Mouse (Mus musculus): ENCODE data around the gene Cyp2d10.
A peak's percentile ranks its signal among the peaks of the same experiment; 100 is the strongest.
"Not testable (repeated sequence)": the region's sequence is repeated elsewhere in the genome, so short reads cannot be mapped to it uniquely, and the experiment has no call there.

Gene Cyp2d10

DNA sequence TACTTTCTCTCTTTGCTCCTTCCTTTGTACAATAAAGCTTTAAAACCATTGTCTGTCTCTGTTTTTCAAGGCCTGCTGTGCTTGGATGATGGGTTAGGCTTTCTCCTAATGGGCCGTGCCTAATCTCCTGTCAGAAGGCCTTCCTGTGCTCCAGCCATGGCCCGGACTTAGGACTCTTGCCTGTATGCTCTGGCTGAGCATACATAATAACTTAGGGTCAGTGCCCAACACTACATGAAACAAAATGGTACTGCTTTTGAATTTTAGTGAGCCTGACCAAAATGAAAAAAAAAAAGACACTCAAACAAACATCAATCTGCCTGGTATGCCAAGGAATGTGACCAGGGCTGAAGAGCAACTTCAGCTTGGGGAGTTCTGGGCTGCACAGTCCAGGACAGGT is 5.5 kb downstream of the Cyp2d10 start:
- no peak for DNase-seq (ENCODE audit: low read depth, low spot score)

DNA sequence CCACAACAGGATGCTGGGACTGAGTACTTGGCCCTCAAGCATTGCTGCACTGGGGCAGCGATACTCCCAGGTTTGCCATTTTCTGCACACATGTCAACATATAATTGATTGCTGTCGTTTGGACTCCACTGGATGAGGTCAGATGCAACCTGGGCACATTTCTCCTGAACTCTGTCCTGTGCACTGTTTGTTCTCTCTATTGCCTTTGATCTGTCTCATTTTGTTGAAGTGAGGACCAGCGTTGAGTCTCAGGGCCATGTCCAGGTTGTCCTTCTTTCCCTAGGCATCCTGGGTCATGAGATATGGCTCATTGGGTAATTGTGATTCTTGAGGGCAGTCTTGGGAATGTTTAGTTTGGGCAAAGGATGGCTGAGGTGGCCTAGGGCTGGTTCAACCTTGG is 11.0 kb downstream of the Cyp2d10 start:
- not testable (repeated sequence) for DNase-seq (ENCODE audit: low read depth, low spot score)

DNA sequence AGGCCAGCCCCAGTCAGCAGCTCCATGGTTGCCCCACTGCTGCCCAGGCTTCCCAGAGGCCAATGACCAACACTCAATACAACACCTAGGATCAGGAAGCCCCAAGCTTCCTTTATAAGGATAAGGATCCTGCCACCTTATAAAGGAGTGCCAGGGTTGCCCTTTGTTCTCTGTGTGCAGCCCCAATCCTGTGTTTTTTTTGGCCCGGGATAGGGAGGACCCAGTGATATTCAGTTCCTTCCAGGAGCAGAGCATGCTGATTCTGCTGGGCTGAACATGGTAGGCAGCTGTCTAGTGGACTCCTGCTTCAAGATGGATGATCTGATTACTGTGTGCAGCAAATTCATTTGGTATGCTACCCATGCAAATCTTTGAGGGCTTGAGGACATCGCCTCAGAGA is 13.1 kb downstream of the Cyp2d10 start, which contains the start of gene Cyp2d11:
Gene Cyp2d11 (minus strand): TSS at position 101 of the 400 bp plus-strand sequence.
- not testable (repeated sequence) for DNase-seq (ENCODE audit: low read depth, low spot score)

GRCm38 (mm10) chr15:82389916-82390315 is 17.1 kb downstream of the Cyp2d10 start:
- not testable (repeated sequence) for DNase-seq (ENCODE audit: low read depth, low spot score)

- DNase-seq (ENCODE audit: low read depth, low spot score) = no peak
Observed at GRCm38 (mm10) chr15:82385729-82386128, 21.3 kb downstream of the Cyp2d10 start.

GRCm38 (mm10) chr15:82382441-82382840 is 24.6 kb downstream of the Cyp2d10 start:
- DNase-seq (ENCODE audit: low read depth, low spot score) = no peak

DNA sequence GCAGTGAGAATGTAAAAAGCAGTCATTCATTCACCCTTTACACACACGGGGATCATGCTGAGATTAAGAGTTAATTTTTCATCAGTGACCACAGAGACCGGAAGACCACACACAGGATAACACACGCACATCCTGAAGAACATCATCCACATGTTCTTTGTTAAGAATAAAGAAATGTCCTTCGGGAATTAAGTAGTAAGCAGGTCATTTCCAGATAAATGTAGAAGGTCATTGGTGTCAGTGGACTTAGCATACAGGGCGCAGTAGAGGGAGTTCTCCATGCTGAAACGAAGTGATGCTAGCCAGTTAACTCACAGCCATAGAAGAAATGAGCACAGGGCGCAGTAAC is 26.3 kb downstream of the Cyp2d10 start:
- no peak for DNase-seq (ENCODE audit: low read depth, low spot score)

DNA sequence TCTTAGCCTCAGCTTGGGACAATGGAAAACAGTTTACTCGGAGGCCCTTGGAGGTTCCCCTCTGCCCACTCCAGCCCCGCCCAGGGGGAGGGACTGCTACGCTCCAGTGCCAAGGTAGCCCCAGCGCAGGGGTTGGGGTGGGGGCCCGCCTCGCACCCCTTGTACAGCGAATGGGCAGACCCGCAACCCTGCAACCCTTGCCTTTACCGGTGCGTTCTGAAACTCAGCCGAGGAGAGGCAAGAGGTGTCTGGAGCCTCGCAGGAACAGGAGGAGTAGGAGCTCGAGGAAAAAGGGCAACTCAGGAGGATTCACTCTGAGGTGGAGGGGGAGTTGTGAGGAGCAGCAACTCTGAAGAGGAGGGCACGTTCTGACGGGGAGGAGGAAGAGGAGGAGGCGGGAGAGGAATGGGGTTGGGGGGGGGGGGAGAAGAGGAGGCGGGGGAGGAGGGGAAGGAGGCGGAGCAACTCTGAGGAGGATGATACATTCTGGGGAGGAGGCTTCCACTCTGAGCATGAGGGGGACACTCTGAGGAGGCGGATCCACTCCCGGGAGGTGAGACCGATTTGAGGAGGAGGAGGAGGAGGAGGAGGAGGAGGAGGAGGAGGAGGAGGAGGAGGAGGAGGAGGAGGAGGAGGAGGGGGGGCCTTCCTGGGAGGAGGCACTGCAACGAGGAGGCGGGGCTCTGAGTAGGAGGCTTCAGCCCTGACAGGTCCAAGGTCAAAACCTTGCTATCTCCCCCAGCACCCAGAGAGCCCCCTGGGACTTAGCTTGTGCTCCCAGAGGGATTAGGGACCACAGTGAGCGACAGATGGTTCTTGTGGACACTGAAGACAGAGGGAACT is 26.9 kb downstream of the Cyp2d10 start, which contains the start of gene Cyp2d22:
Gene Cyp2d22 (minus strand): TSS at position 390 of the 843 bp plus-strand sequence.
- DNase-seq (ENCODE audit: low read depth, low spot score) = peak; percentile 41

DNA sequence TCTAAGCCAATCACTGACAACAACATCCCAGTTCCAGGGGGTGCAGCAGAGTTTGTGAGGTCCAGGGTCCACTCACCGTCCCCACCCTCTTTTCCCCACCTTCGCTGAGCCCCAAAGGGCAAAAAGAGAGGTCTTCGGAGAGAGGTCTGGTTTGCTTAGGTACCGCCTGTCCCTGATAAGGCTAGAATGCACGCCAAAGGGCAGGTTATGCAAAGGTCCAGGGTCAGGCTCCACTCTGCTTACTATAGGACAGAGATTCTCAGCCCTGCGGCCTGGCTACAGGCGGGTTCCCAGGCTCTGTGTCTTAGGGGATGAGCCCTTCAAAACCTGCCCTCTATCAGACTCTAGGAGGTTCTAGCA is 27.5 kb downstream of the Cyp2d10 start:
- no peak for DNase-seq (ENCODE audit: low read depth, low spot score)

GRCm38 (mm10) chr15:82378261-82379180 is 28.5 kb downstream of the Cyp2d10 start:
- DNase-seq (ENCODE audit: low read depth, low spot score) = peak; percentile 52

DNA sequence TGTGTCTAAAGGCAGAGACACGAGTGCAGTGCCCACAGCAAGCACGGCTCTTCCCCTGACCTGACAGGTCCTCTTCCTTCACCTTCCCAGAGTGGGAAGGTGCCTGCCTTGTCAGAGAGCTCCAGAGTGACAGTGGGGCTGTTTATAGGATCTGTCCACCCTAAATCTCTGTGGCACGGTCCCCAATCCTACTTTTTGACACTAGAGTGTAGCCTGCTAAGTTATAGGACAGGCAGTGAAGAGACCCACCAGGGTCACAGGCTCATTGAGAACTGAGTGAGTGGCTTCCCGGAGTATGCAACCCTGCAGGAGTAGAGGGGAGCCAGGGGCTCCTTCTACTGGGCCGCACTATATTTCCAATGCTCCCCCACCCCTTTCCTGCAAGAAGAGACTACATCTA is 29.3 kb downstream of the Cyp2d10 start:
- DNase-seq (ENCODE audit: low read depth, low spot score) = no peak

DNA sequence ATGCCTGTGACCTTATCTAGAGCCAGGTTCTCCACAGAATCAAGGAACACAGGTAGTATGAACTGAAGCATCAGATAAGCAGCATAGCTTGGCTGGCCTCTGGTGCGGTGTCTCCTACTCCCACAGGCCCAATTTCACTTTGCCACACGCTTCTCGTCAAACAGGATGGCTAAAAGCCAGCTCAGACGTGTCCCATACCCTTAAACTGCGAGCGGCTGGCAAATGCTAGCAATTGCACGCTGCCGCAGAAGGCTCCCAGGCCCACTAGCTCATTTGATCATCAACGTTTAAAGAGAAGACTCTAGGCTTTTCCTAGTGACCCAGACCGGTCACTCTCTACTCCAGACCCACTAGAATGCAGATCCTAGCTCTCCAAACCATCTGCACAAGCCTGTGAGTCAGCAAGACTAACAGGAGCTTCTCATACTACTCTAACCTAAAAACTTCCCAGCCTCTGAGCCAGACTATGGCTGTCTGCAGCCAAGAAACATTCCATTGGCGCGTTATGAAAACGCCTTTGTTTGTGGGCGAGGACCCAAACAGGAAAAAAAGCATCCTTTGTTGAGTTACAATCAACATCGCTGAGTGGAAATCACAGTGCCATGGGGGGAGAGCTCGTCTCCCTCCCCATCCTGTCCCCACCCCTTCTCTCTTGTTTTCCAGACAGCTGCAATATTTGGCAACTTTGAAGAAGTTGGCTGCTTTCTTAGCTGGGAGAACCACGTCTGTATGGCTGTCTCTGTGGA is 30.4 kb downstream of the Cyp2d10 start:
- DNase-seq (ENCODE audit: low read depth, low spot score) = peak; percentile 82

DNA sequence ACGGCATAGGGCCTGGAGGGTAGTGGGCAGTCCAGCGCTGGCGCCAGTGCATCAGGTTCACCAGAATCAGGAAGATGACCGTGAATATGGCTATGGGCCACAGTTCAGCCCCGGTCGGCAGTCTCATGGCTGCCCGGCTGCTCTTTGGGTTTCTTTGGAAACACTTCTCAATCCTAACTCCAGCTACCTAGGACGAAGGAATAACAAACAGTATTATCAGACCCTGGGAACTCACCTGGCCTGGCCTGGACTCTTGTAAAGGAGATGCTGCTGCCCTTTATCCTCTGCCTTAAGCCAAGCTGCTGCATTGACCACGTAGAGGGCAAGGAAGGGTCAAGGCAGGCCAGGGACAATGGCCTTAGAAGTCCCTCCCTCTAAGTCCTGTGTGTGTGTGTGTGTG is 31.1 kb downstream of the Cyp2d10 start:
- DNase-seq (ENCODE audit: low read depth, low spot score) = no peak

- no peak for DNase-seq (ENCODE audit: low read depth, low spot score)
Observed at GRCm38 (mm10) chr15:82374437-82374836, 32.6 kb downstream of the Cyp2d10 start.

GRCm38 (mm10) chr15:82372991-82373390 is 34.0 kb downstream of the Cyp2d10 start:
- DNase-seq (ENCODE audit: low read depth, low spot score) = no peak

- DNase-seq (ENCODE audit: low read depth, low spot score) = no peak
Observed at GRCm38 (mm10) chr15:82372446-82372845, 34.5 kb downstream of the Cyp2d10 start.

- DNase-seq (ENCODE audit: low read depth, low spot score) = no peak
Observed at GRCm38 (mm10) chr15:82368851-82369250, 38.1 kb downstream of the Cyp2d10 start.

- no peak for DNase-seq (ENCODE audit: low read depth, low spot score)
Observed at GRCm38 (mm10) chr15:82368146-82368545, 38.8 kb downstream of the Cyp2d10 start.

GRCm38 (mm10) chr15:82364561-82364960 is 42.4 kb downstream of the Cyp2d10 start:
- not testable (repeated sequence) for DNase-seq (ENCODE audit: low read depth, low spot score)

DNA sequence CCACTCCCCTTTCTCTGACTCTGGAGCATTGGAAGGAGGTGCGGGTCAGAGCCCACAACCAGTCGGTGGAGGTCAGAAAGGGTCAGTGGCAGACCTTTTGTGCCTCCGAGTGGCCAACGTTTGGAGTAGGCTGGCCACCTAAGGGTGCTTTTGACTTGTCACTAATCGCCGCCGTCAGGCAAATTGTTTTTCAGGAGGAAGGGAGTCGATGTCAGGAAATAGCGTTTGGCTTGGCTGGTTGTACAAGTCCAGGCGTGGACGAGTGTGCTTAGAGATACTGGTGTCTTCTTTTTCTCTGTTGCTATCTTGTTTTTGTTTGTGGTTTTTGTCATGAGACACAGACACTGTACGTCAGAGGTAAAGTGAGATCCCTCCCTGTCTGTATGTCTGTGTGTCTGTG is 43.2 kb downstream of the Cyp2d10 start:
- not testable (repeated sequence) for DNase-seq (ENCODE audit: low read depth, low spot score)

GRCm38 (mm10) chr15:82362234-82362633 is 44.8 kb downstream of the Cyp2d10 start:
- no peak for DNase-seq (ENCODE audit: low read depth, low spot score)
